Mouse (Mus musculus) heart, adult 18-20 months (tissue): Measurements from ENCODE around the gene Olfr690. TPM values are rescaled to one million over a fixed set of nuclear protein-coding genes. Genes with fewer than 3 reads are reported as not detected.
"Not testable (repeated sequence)": the region's sequence is repeated elsewhere in the genome, so short reads cannot be mapped to it uniquely, and the experiment has no call there.

ENCODE experiments used
- DNase-seq, 2 experiments: peaks; one replicate each; pipeline ENCODE4 v3.0.0; 2021 to 2022; ENCODE audit warnings: mixed read lengths in 1 of 2
- long read RNA-seq, 2 experiments: library from polyadenylated mRNA; stranded (forward); transcript quantifications; one replicate each; pipeline ENCODE4 v2.0.0; 2021
- total RNA-seq, 2 experiments: library from RNA; stranded (reverse); gene quantifications; 2 replicates each; pipeline ENCODE4 v1.2.3; 2021

Gene Olfr690
- not detected for total RNA-seq
- long read RNA-seq, experiment 1, result 0 reads
- long read RNA-seq, experiment 2, result 0 reads

- no peak for DNase-seq
These were observed at the start of gene Olfr690 for GRCm38 (mm10) chr7:105334004-105334403. Gene Olfr690, minus strand, starts transcription at chr7:105334104.

GRCm38 (mm10) chr7:105380329-105380728 lies 46.4 kb upstream of the Olfr690 start:
- no peak for DNase-seq

GRCm38 (mm10) chr7:105374866-105375265 lies 41.0 kb upstream of the Olfr690 start, which contains the start of gene Gm5901:
Gene Gm5901, plus strand, starts transcription at chr7:105375038.
- DNase-seq, result no peak

GRCm38 (mm10) chr7:105373976-105374375 lies 40.1 kb upstream of the Olfr690 start:
- DNase-seq, result no peak

GRCm38 (mm10) chr7:105373509-105373908 lies 39.6 kb upstream of the Olfr690 start:
- peak; percentile 66 to 76 for DNase-seq

- DNase-seq, result no peak
These were observed 39.0 kb upstream of the Olfr690 start for GRCm38 (mm10) chr7:105372912-105373311.

- no peak for DNase-seq
These were observed 34.6 kb upstream of the Olfr690 start for GRCm38 (mm10) chr7:105368521-105368920.

GRCm38 (mm10) chr7:105367930-105368329 lies 34.0 kb upstream of the Olfr690 start, which contains the start of gene Olfr692:
Gene Olfr692, plus strand, starts transcription at chr7:105368230.
- no peak for DNase-seq

GRCm38 (mm10) chr7:105367268-105367667 lies 33.4 kb upstream of the Olfr690 start:
- no peak for DNase-seq

- DNase-seq, result no peak
These were observed 27.8 kb upstream of the Olfr690 start for GRCm38 (mm10) chr7:105361713-105362112.

- DNase-seq, result not testable (repeated sequence)
These were observed 22.6 kb upstream of the Olfr690 start for GRCm38 (mm10) chr7:105356487-105356886.

- not testable (repeated sequence) for DNase-seq
These were observed 22.2 kb upstream of the Olfr690 start for GRCm38 (mm10) chr7:105356064-105356463.

GRCm38 (mm10) chr7:105342752-105343151 lies 8.8 kb upstream of the Olfr690 start:
- DNase-seq, result no peak

GRCm38 (mm10) chr7:105342170-105342569 lies 8.3 kb upstream of the Olfr690 start, which contains the start of gene Olfr691:
Gene Olfr691, minus strand, starts transcription at chr7:105342270.
- no peak for DNase-seq

GRCm38 (mm10) chr7:105325302-105325701 lies 8.6 kb downstream of the Olfr690 start:
- no peak for DNase-seq

GRCm38 (mm10) chr7:105310865-105311264 lies 23.0 kb downstream of the Olfr690 start, which contains the start of gene Olfr689:
Gene Olfr689, plus strand, starts transcription at chr7:105311165.
- DNase-seq, result no peak

- DNase-seq, result no peak
These were observed 43.9 kb downstream of the Olfr690 start for GRCm38 (mm10) chr7:105290051-105290450.

GRCm38 (mm10) chr7:105287795-105288194 lies 46.1 kb downstream of the Olfr690 start, which contains the start of gene Olfr688:
Gene Olfr688, plus strand, starts transcription at chr7:105288095.
- no peak for DNase-seq

Other genes starting within 250 kb of the Olfr690 start
- not detected for gene Olfr680-ps1, start 241.3 kb downstream of the Olfr690 start, total RNA-seq
- gene Olfr681, start 217.3 kb downstream of the Olfr690 start, total RNA-seq, result not detected
- gene Olfr683, start 187.1 kb downstream of the Olfr690 start, total RNA-seq, result not detected
- not detected for gene Olfr684, start 170.5 kb downstream of the Olfr690 start, total RNA-seq
- not detected for gene Olfr685, start 148.1 kb downstream of the Olfr690 start, total RNA-seq
- gene Olfr686, start 126.6 kb downstream of the Olfr690 start, total RNA-seq, result not detected
- not detected for gene Olfr688, start 46.0 kb downstream of the Olfr690 start, total RNA-seq
- not detected for gene Olfr689, start 22.9 kb downstream of the Olfr690 start, total RNA-seq
- gene Olfr691, start 8.2 kb upstream of the Olfr690 start, total RNA-seq, result not detected
- gene Olfr692, start 34.1 kb upstream of the Olfr690 start, total RNA-seq, result not detected
- gene Gm5901, start 40.9 kb upstream of the Olfr690 start, total RNA-seq, result not detected
- gene Fam160a2, start 66.0 kb upstream of the Olfr690 start, total RNA-seq, result 10 to 100 TPM; 15.5 to 16.1 TPM
- gene Cnga4, start 70.5 kb upstream of the Olfr690 start, total RNA-seq, result not detected
- not detected for gene Cckbr, start 91.6 kb upstream of the Olfr690 start, total RNA-seq
- 10 to 100 TPM; 20.0 to 20.7 TPM for gene Cavin3, start 148.2 kb upstream of the Olfr690 start, total RNA-seq
- 100 to 1,000 TPM; 170 to 189 TPM for gene Smpd1, start 220.3 kb upstream of the Olfr690 start, total RNA-seq
- 100 to 1,000 TPM; 119 to 124 TPM for gene Apbb1, start 247.5 kb upstream of the Olfr690 start, total RNA-seq